Mouse (Mus musculus) A20 (cell line): ENCODE measurements at regions not wholly inside any gene's neighbourhood (a gene's known extent, or its start where the extent isn't known, plus 50 kb on each side); places are given as distances from the start of the nearest gene placed in this dataset.
A peak's percentile ranks its signal among the peaks of the same experiment; 100 is the strongest.

ENCODE experiments used
- DNase-seq: peaks from one replicate; pipeline ENCODE4 v3.0.0-alpha.2; 2011; ENCODE audit warnings: low read depth, low spot score

GRCm38 (mm10) chr1:35961923-35962322, 106.3 kb upstream of the Hs6st1 start:
- DNase-seq, result no peak

DNA sequence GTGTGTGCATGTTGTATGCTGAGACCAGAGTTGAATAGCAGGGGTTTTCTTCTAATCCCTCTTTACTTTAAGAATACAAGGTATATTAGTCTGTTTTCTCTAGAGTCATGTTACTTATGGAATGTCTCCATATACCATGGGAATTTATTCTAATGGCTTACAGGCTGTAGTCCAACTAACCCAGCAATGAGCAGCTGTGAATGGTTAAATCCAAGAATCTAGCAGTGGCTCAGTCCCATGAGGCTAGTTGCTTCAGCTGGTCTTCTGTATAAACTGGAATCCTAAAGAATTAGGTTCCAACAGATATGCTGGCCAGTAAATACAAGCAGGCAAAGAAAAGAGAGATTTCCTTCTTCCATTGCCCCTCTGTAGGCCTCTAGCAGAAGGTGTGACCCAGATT, 99.7 kb upstream of the Hs6st1 start:
- no peak for DNase-seq

DNA sequence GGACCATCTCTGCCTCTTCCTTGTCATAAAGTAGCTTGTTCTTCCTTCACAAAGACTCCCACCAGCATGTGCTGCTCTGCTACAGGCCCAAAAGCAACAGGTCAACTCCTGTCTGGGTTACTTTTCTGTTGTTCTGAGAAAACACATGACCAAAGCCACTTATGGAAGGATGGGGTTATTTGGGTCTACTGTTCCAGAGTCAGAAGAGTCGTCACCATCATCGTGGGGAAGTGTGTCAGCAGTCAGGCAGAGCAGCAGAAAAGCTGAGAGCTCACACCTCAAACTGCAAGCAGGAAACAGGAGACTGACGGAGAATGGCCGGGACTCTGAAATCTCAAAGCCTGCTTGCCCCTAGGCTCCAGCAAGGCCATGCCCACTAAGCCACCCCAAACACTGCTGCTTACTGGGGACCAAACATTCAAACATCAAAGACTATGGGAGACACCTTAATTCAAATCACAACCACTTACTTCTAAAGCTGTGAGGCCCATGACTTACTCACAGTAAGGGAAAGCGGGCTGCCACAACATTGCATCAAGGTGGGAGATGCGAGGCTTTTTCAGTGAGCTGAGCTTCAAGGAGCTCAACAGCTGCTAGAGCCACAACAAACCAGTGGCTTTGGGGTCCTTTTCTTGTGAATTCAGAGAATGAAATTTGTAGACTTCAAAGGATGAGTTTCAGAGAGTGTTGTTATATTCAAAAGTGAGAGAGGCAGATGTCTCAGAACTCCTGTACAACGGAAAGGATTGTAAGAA, 96.6 kb upstream of the Hs6st1 start:
- DNase-seq, result no peak

- DNase-seq, result no peak
Observed at GRCm38 (mm10) chr1:35972190-35972584, 96.0 kb upstream of the Hs6st1 start.

DNA sequence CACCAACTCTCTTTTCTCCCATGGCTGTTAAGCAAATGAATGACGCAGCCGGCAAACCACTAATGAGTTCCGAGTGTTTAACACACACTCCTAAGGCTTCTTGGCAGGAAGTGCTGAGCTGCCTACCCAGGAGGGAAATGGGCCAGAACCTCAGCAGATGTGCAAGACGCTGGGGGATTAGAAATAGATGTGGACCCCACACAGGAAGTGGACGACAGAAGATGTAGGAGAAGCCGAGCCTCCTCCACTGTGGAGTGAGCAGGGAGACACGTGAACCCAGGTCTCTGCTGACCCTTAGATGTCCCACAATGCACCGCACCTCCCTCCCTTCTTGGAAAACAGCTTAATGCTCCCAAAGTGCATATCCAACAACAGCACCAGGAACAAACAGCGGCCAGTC, 94.8 kb upstream of the Hs6st1 start:
- no peak for DNase-seq

- DNase-seq, result no peak
Observed at GRCm38 (mm10) chr1:35975611-35976208, 92.5 kb upstream of the Hs6st1 start.

GRCm38 (mm10) chr1:35976528-35976927, 91.7 kb upstream of the Hs6st1 start:
- DNase-seq, result no peak

DNA sequence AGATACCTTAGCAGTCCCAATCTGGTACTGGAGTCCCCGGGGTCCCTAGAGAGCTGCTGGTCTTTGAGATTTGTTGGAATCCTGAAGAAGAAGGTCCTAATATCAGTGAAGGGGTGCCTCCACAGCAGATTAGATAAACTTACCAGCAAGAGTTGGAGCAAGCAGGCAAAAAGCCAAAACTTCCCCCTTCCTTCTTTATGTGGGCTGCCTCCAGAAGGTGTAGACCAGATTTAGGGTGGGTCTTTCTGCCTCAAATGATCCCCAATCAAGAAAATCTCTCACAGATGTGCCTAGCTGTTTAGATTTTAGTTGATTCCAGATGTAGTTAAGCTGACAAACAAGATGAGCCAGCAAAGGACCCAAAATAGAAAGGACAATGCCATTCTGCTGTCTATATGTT, 90.1 kb upstream of the Hs6st1 start:
- DNase-seq, result no peak

GRCm38 (mm10) chr1:35978766-35979165, 89.4 kb upstream of the Hs6st1 start:
- no peak for DNase-seq

DNA sequence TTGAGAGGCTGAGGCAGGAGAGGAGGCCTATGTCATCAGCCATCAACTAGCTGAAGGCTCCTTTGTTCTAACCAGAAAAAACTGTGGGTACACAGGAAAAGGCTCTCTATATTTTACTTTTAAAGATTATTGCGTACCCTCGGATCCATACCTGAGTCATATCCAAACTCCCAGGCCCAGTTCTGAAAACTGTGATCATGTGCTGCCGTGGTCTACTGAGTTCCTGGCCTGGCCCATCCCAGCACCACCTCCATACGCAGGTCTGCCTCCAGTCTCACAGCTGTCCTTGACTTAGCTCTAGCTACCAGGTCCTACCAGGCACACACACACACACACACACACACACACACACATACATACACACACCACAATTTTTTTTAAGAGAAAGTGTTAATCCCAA, 87.0 kb upstream of the Hs6st1 start:
- no peak for DNase-seq

DNA sequence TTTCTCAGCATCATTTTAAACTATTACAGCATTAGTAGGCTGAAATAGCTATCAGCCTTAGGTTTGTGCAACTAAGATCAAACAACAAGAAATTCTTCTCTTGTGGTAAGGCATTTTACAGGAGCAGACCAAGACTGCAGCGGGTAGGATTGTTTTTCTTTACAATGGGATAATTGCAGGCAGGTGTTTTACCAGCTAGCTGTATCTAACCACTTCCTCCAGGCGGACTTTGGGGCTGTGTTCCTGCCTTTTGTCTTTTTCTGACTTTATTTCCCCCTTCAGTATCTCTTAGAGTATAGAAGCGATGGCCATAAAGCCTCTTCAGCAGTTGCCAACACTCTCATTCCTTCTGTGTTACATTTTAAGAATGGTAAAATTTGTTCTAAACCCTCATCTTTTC, 84.8 kb upstream of the Hs6st1 start:
- DNase-seq, result no peak

- no peak for DNase-seq
Observed at GRCm38 (mm10) chr1:35985318-35985717, 82.9 kb upstream of the Hs6st1 start.

- DNase-seq, result no peak
Observed at GRCm38 (mm10) chr1:35986666-35987065, 81.5 kb upstream of the Hs6st1 start.

DNA sequence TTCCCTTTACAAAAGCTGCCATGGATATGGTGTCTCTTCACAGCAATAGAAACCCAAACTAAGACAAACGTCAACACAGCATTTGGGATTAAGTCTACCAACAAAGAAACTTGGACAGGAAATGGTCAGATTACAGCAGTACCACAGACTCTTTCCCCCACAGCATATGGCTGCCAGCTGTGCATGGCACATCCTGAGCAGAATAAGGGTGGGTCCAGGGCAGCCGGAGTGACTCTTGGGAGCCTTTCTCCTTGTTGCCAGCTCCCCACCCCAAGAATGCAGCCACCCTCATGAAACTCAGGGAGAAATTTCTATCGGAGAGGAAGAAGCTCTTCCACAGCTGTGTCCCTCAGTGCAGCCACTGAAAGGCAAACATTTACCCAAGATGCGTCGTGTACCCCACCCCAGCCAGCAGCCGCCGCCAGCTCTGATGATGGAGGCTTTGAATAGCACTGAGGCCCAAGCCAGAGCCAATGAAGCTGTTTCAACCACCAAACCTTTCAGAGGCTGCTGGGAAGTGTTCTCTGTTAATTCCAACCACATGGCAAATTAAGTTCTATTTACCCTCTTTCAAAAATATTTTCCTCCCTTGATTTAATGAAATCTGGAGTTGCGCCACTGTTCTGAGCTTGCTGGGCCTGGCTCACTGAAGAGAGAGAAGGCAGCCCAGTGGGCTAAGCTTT, 75.8 kb upstream of the Hs6st1 start:
- DNase-seq, result no peak

- DNase-seq, result no peak
Observed at GRCm38 (mm10) chr1:35992937-35993336, 75.3 kb upstream of the Hs6st1 start.

- peak; percentile 57 for DNase-seq
Observed at GRCm38 (mm10) chr1:35995691-35996090, 72.5 kb upstream of the Hs6st1 start.

DNA sequence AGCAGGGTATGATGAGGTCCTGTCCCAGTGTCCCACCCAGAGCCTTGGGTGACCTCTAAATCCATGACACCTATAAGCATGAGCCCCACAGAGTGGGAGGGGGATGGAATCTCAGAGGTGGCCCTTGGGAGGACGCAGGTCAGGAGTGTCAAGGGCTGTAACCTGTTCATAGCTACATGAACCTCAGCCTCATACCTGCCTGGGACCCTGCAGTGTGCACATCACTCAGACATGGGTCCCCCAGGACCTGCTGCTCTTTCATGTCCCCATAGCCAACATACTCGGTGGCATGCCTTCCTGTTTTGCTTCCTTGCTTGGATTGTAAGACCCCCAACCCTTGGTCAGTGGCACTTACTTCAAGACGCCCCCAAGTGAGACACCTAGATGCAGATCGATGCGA, 66.9 kb upstream of the Hs6st1 start:
- DNase-seq, result no peak

DNA sequence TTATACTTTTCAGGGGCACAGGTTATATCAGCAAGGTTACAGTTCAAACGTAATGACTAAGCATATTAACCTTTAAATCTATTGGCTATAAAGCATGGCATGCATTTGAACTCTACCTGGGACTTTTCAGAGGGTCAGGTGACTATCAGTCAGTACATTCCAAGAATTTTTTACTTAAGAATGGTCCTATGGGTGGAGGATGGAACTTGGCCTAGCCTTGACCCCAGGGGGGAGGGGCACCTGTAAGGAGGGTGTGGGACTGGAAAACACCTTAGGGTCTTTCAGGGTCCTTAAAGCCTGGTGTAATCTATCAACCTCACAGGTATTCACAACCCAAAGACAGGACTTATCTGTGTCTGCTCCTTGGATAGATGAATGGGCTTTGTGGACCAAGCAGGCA, 66.4 kb upstream of the Hs6st1 start:
- DNase-seq, result no peak

- no peak for DNase-seq
Observed at GRCm38 (mm10) chr1:36003592-36003991, 64.6 kb upstream of the Hs6st1 start.

DNA sequence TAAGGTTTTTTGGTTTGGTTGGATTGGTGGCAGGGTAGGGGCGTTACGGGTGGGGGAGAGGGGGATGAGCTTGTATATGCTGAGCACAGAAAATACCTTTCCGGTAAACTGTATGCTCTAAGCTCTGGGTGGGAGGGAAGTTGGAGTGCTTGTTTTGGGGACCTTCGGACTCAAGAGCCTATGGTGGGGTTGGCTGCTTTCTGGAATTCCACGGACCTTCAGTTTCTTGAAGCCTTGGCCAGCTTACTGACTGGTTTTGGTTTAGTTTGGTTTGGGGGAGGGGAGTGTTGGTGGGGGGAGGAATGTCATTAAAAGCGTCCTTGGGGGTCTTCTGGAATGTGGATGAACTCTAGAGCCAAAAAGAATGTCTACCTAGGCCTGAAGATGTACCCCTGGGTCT, 59.6 kb upstream of the Hs6st1 start:
- DNase-seq, result no peak

DNA sequence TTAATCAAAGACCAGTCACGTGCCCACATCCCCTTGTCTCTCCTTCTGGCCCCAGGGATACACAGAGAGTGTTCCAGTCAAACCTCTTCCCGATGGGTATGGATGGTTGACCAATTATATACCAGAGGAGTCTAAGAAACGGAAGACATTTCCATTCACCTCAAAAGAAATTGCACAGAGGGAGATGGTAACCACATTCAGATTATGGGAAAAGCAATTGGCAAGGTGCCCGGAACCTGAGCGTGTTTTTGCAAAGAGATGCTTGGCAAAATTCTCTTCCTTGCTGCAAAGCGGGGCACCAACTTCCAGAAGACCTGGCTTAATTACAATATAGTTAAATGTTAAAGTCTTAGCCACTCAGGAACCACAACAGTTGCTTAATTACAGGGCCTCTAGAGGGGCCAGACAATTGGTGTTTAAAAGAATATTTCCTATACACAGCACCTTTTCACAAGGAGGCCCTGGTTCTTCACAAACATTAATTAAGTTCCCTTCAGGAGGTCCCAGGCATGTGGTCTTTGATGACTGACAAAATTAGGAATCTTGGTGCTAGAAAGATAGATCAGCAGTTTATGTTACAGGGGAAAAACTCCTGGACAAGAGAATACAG, 59.1 kb upstream of the Hs6st1 start:
- no peak for DNase-seq

DNA sequence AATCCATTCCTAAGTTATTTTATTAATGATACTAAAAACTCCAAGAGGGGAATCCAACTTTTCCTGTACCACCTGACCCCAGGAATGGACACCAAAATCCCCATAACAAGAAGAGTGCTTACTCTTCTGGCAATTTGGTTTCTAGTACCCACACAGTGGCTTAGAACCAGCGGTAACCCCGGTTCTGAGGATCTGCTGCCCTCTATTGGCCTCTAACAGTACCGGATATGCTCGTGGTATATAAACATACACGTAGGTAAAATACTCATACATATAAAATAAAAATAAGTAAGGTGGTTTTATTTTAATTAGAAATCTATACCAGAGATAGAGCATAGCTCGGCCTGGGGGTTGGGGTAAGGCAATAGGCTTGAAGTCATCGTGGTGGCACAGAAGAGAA, 58.0 kb upstream of the Hs6st1 start:
- DNase-seq, result peak; percentile 44

DNA sequence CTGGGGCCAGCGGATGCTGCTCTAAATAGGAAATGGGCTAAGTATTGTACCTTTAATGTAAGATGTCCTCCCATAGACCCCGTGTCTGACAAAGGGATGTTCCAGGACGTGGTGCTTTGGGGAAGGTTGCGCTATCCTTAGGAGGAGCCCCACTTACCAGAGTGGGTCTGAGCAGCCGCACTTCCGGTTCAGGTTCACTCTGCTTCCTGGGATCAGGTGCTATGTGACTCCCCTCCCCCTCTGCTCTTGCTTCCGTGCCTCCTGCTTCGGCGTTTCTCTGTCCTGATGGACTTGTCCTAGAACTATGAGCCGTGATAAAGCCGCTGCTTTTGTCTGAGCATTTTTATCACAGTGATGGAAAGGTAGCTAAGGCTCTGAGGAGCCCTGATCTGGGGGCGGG, 57.4 kb upstream of the Hs6st1 start:
- no peak for DNase-seq
